Mouse (Mus musculus) liver (tissue): ENCODE measurements around the gene Msh2.

Experiments used
- DNase-seq: peaks from one replicate; pipeline ENCODE4 v3.0.0-alpha.2; 2020; ENCODE audit warnings: mixed read lengths

Gene Msh2

GRCm38 (mm10) chr17:87724727-87725126 is 52.6 kb downstream of the Msh2 start:
- no peak for DNase-seq

GRCm38 (mm10) chr17:87726489-87727356 is 54.6 kb downstream of the Msh2 start:
- no peak for DNase-seq

GRCm38 (mm10) chr17:87731962-87732361 is 59.8 kb downstream of the Msh2 start:
- DNase-seq, result no peak

GRCm38 (mm10) chr17:87734471-87734870 is 62.3 kb downstream of the Msh2 start:
- DNase-seq, result no peak

GRCm38 (mm10) chr17:87737144-87737543 is 65.0 kb downstream of the Msh2 start:
- no peak for DNase-seq

GRCm38 (mm10) chr17:87739835-87740234 is 67.7 kb downstream of the Msh2 start:
- DNase-seq, result no peak

GRCm38 (mm10) chr17:87744985-87745925 is 73.1 kb downstream of the Msh2 start:
- no peak for DNase-seq

- peak; percentile 17 for DNase-seq
These were observed 74.1 kb downstream of the Msh2 start for GRCm38 (mm10) chr17:87745926-87746888.

- DNase-seq, result no peak
These were observed 88.2 kb downstream of the Msh2 start for GRCm38 (mm10) chr17:87760315-87760714.

- DNase-seq, result no peak
These were observed 91.0 kb downstream of the Msh2 start for GRCm38 (mm10) chr17:87763146-87763545.

GRCm38 (mm10) chr17:87765031-87765430 is 92.9 kb downstream of the Msh2 start:
- DNase-seq, result no peak

GRCm38 (mm10) chr17:87766888-87767287 is 94.8 kb downstream of the Msh2 start:
- no peak for DNase-seq

- no peak for DNase-seq
These were observed 98.6 kb downstream of the Msh2 start for GRCm38 (mm10) chr17:87770766-87771165.

- DNase-seq, result no peak
These were observed 101.0 kb downstream of the Msh2 start for GRCm38 (mm10) chr17:87773175-87773574.
